Mouse (Mus musculus) B cell, adult 2 months (primary cell): ENCODE results near the gene Prss56.

Experiments
- DNase-seq, 2 experiments: peaks; one replicate each; pipeline ENCODE4 v3.0.0; 2022

The Prss56 gene

GRCm38 (mm10) chr1:87183013-87183412 is at the start of gene Prss56:
Prss56 (plus strand) TSS chr1:87183313.
- no peak for DNase-seq

- DNase-seq = no peak
These were observed 41.6 kb upstream of the Prss56 start for GRCm38 (mm10) chr1:87141550-87141949.

- no peak for DNase-seq
These were observed 40.7 kb upstream of the Prss56 start for GRCm38 (mm10) chr1:87142456-87142855.

GRCm38 (mm10) chr1:87143141-87143540 is 40.0 kb upstream of the Prss56 start:
- DNase-seq = no peak

GRCm38 (mm10) chr1:87149422-87149821 is 33.7 kb upstream of the Prss56 start:
- DNase-seq = no peak

- no peak for DNase-seq
These were observed 31.8 kb upstream of the Prss56 start for GRCm38 (mm10) chr1:87151286-87151685.

GRCm38 (mm10) chr1:87153776-87154500 is 29.2 kb upstream of the Prss56 start:
- DNase-seq = no peak

- DNase-seq = no peak
These were observed 28.5 kb upstream of the Prss56 start for GRCm38 (mm10) chr1:87154501-87155120.

GRCm38 (mm10) chr1:87155531-87156198 is 27.4 kb upstream of the Prss56 start:
- no peak for DNase-seq

GRCm38 (mm10) chr1:87156199-87156587 is 26.9 kb upstream of the Prss56 start, which contains the start of gene Ecel1:
Ecel1 (minus strand) TSS chr1:87156521.
- no peak for DNase-seq

- DNase-seq = no peak
These were observed 23.7 kb upstream of the Prss56 start for GRCm38 (mm10) chr1:87159396-87159795.

GRCm38 (mm10) chr1:87164164-87164795 is 18.8 kb upstream of the Prss56 start:
- no peak for DNase-seq

GRCm38 (mm10) chr1:87164796-87165184 is 18.3 kb upstream of the Prss56 start:
- DNase-seq = no peak

GRCm38 (mm10) chr1:87170458-87170857 is 12.7 kb upstream of the Prss56 start:
- no peak for DNase-seq

GRCm38 (mm10) chr1:87171312-87171711 is 11.8 kb upstream of the Prss56 start:
- DNase-seq = no peak

- DNase-seq = no peak
These were observed 10.8 kb upstream of the Prss56 start for GRCm38 (mm10) chr1:87172316-87172715.

- peak; percentile 72 to 73 for DNase-seq
These were observed 8.8 kb upstream of the Prss56 start for GRCm38 (mm10) chr1:87174006-87174955.

- no peak for DNase-seq
These were observed 7.2 kb upstream of the Prss56 start for GRCm38 (mm10) chr1:87175852-87176292.

GRCm38 (mm10) chr1:87180896-87181295 is 2.2 kb upstream of the Prss56 start:
- peak in 1 of 2 experiments; percentile 22 for DNase-seq

GRCm38 (mm10) chr1:87183998-87184750 is 1.1 kb downstream of the Prss56 start:
- peak in 1 of 2 experiments; percentile 26 for DNase-seq

GRCm38 (mm10) chr1:87184751-87185139 is 1.6 kb downstream of the Prss56 start:
- DNase-seq = peak; percentile 79 to 83
